Mouse (Mus musculus): ENCODE measurements around the gene Snx15. TPM values are rescaled to one million over a fixed set of nuclear protein-coding genes. Genes with fewer than 3 reads are reported as not detected.

Gene Snx15
- polyA plus RNA-seq (2021; fragmentation: Nextera tagmentation) = 66.8 and 74.4 TPM in 2 replicates
- long read RNA-seq, experiment 1, transcript Snx15-201 (8 exons, 1,635 nt) = major isoform, 109 of 141 reads
- long read RNA-seq, experiment 1, partial matches to known transcripts = 4 of 141 reads
- long read RNA-seq, experiment 1, other reads (novel, unspliced or antisense) = 28 of 141 reads
- long read RNA-seq, experiment 2, transcript Snx15-201 (8 exons, 1,635 nt) = major isoform, 267 of 329 reads
- long read RNA-seq, experiment 2, partial matches to known transcripts = 2 of 329 reads
- long read RNA-seq, experiment 2, other reads (novel, unspliced or antisense) = 60 of 329 reads

GRCm38 (mm10) chr19:6127760-6128341 lies at the start of gene Snx15:
Snx15 (minus strand) TSS chr19:6128304.

GRCm38 (mm10) chr19:6141394-6141749 lies 13.3 kb upstream of the Snx15 start, which contains the start of gene Arl2:
Arl2 (minus strand) TSS chr19:6141548.

GRCm38 (mm10) chr19:6140678-6141393 lies 12.7 kb upstream of the Snx15 start, which contains the start of gene Batf2:
Batf2 (plus strand) TSS chr19:6140983.

GRCm38 (mm10) chr19:6117986-6118676 lies 10.0 kb downstream of the Snx15 start, which contains the start of gene Sac3d1:
Sac3d1 (minus strand) TSS chr19:6118650.

GRCm38 (mm10) chr19:6105586-6105985 lies 22.5 kb downstream of the Snx15 start, which contains the start of gene Naaladl1:
Naaladl1 (plus strand) TSS chr19:6105782.

GRCm38 (mm10) chr19:6094119-6094518 lies 34.0 kb downstream of the Snx15 start, which contains the start of gene AC131692.1:
AC131692.1 (plus strand) TSS chr19:6094419.

GRCm38 (mm10) chr19:6084478-6085248 lies 43.4 kb downstream of the Snx15 start, which contains the start of the genes Zfpl1 and Cdca5:
Zfpl1 (minus strand) TSS chr19:6084956.
Cdca5 (plus strand) TSS chr19:6084983.

GRCm38 (mm10) chr19:6082156-6082555 lies 45.9 kb downstream of the Snx15 start, which contains the start of gene Gm28374:
Gm28374 (minus strand) TSS chr19:6082256.

GRCm38 (mm10) chr19:6079983-6080480 lies 48.1 kb downstream of the Snx15 start, which contains the start of gene Tmem262:
Tmem262 (plus strand) TSS chr19:6080033.

GRCm38 (mm10) chr19:6076564-6077393 lies 51.3 kb downstream of the Snx15 start, which contains the start of gene Vps51:
Vps51 (minus strand) TSS chr19:6077231.

Other genes with a start within 250 kb of the Snx15 start
- gene Tigd3, start 234.2 kb downstream of the Snx15 start, polyA plus RNA-seq (2021; fragmentation: Nextera tagmentation) = 0.85 and 0.88 TPM in 2 replicates
- 36.4 and 37.3 TPM in 2 replicates for gene Dpf2, start 215.3 kb downstream of the Snx15 start, polyA plus RNA-seq (2021; fragmentation: Nextera tagmentation)
- gene Cdc42ep2, start 203.5 kb downstream of the Snx15 start, polyA plus RNA-seq (2021; fragmentation: Nextera tagmentation) = 8.6 and 11.3 TPM in 2 replicates
- 2.8 and 2.9 TPM in 2 replicates for gene Pola2, start 164.1 kb downstream of the Snx15 start, polyA plus RNA-seq (2021; fragmentation: Nextera tagmentation)
- not detected in 2 replicates for gene Slc22a20, start 142.2 kb downstream of the Snx15 start, polyA plus RNA-seq (2021; fragmentation: Nextera tagmentation)
- 1.8 and 2.2 TPM in 2 replicates for gene Capn1, start 112.4 kb downstream of the Snx15 start, polyA plus RNA-seq (2021; fragmentation: Nextera tagmentation)
- 36.6 and 44.8 TPM in 2 replicates for gene Syvn1, start 81.7 kb downstream of the Snx15 start, polyA plus RNA-seq (2021; fragmentation: Nextera tagmentation)
- gene Mrpl49, start 70.5 kb downstream of the Snx15 start, polyA plus RNA-seq (2021; fragmentation: Nextera tagmentation) = 51.5 and 58.6 TPM in 2 replicates
- gene Fau, start 70.5 kb downstream of the Snx15 start, polyA plus RNA-seq (2021; fragmentation: Nextera tagmentation) = 3,358 and 3,673 TPM in 2 replicates
- 85.4 and 98.5 TPM in 2 replicates for gene Znhit2, start 67.1 kb downstream of the Snx15 start, polyA plus RNA-seq (2021; fragmentation: Nextera tagmentation)
- 14.6 and 16.9 TPM in 2 replicates for gene Tm7sf2, start 59.9 kb downstream of the Snx15 start, polyA plus RNA-seq (2021; fragmentation: Nextera tagmentation)
- gene Vps51, start 51.1 kb downstream of the Snx15 start, polyA plus RNA-seq (2021; fragmentation: Nextera tagmentation) = 77.5 and 93.8 TPM in 2 replicates
- gene Tmem262, start 48.3 kb downstream of the Snx15 start, polyA plus RNA-seq (2021; fragmentation: Nextera tagmentation) = not detected in 2 replicates
- 0.39 TPM in 1 of 2 replicates, not detected in the other for gene Gm28374, start 46.0 kb downstream of the Snx15 start, polyA plus RNA-seq (2021; fragmentation: Nextera tagmentation)
- gene Zfpl1, start 43.3 kb downstream of the Snx15 start, polyA plus RNA-seq (2021; fragmentation: Nextera tagmentation) = 66.0 and 69.1 TPM in 2 replicates
- 0.09 and 0.10 TPM in 2 replicates for gene Cdca5, start 43.3 kb downstream of the Snx15 start, polyA plus RNA-seq (2021; fragmentation: Nextera tagmentation)
- not detected in 2 replicates for gene AC131692.1, start 33.9 kb downstream of the Snx15 start, polyA plus RNA-seq (2021; fragmentation: Nextera tagmentation)
- gene Naaladl1, start 22.5 kb downstream of the Snx15 start, polyA plus RNA-seq (2021; fragmentation: Nextera tagmentation) = 0.09 TPM in 1 of 2 replicates, not detected in the other
- gene Sac3d1, start 9.7 kb downstream of the Snx15 start, polyA plus RNA-seq (2021; fragmentation: Nextera tagmentation) = 43.5 and 44.1 TPM in 2 replicates
- gene Batf2, start 12.7 kb upstream of the Snx15 start, polyA plus RNA-seq (2021; fragmentation: Nextera tagmentation) = 0.24 TPM in 1 of 2 replicates, not detected in the other
- 169 and 184 TPM in 2 replicates for gene Arl2, start 13.2 kb upstream of the Snx15 start, polyA plus RNA-seq (2021; fragmentation: Nextera tagmentation)
- gene Majin, start 56.1 kb upstream of the Snx15 start, polyA plus RNA-seq (2021; fragmentation: Nextera tagmentation) = not detected in 2 replicates
- gene Gpha2, start 98.1 kb upstream of the Snx15 start, polyA plus RNA-seq (2021; fragmentation: Nextera tagmentation) = not detected in 2 replicates
- gene Ppp2r5b, start 107.6 kb upstream of the Snx15 start, polyA plus RNA-seq (2021; fragmentation: Nextera tagmentation) = 31.7 and 43.9 TPM in 2 replicates
- 6.7 and 6.8 TPM in 2 replicates for gene Atg2a, start 113.4 kb upstream of the Snx15 start, polyA plus RNA-seq (2021; fragmentation: Nextera tagmentation)
- gene Ehd1, start 148.4 kb upstream of the Snx15 start, polyA plus RNA-seq (2021; fragmentation: Nextera tagmentation) = 37.4 and 45.0 TPM in 2 replicates
- gene Cdc42bpg, start 178.2 kb upstream of the Snx15 start, polyA plus RNA-seq (2021; fragmentation: Nextera tagmentation) = 0.09 and 0.10 TPM in 2 replicates
- gene Men1, start 206.7 kb upstream of the Snx15 start, polyA plus RNA-seq (2021; fragmentation: Nextera tagmentation) = 27.4 and 30.5 TPM in 2 replicates
- 30.1 and 42.0 TPM in 2 replicates for gene Map4k2, start 212.8 kb upstream of the Snx15 start, polyA plus RNA-seq (2021; fragmentation: Nextera tagmentation)
- gene Sf1, start 235.4 kb upstream of the Snx15 start, polyA plus RNA-seq (2021; fragmentation: Nextera tagmentation) = 63.6 and 92.3 TPM in 2 replicates